Mouse (Mus musculus) C2C12 (cell line): ENCODE measurements around the gene Pkp4. TPM values are rescaled to one million over a fixed set of nuclear protein-coding genes. Genes with fewer than 3 reads are reported as not detected.

Experiments
- H3K27me3 ChIP-seq: one replicate; pipeline ENCODE4 v1.6.1; 2011; ENCODE audit not compliant: control insufficient read depth, insufficient read depth, insufficient read length
- H3K36me3 ChIP-seq: one replicate; pipeline ENCODE4 v1.6.1; 2011; ENCODE audit not compliant: control insufficient read depth, insufficient read depth
- H3K4me3 ChIP-seq: one replicate; pipeline ENCODE4 v1.5.1; 2011; ENCODE audit warnings: mild to moderate bottlenecking, control low read depth; ENCODE audit not compliant: poor library complexity, insufficient read depth, severe bottlenecking
- H3K79me2 ChIP-seq: one replicate; pipeline ENCODE4 v1.6.1; 2011; ENCODE audit not compliant: control insufficient read depth, insufficient read depth
- H3K79me3 ChIP-seq: one replicate; pipeline ENCODE4 v1.6.1; 2011; ENCODE audit warnings: low read depth, control low read depth
- H3ac ChIP-seq: one replicate; pipeline ENCODE3; 2011; ENCODE audit warnings: low read depth; ENCODE audit not compliant: control insufficient read depth, insufficient read length
- CEBPB ChIP-seq: IDR thresholded peaks from one replicate; pipeline ENCODE4 v1.6.1; 2011; ENCODE audit warnings: low read depth, mild to moderate bottlenecking, control low read depth, moderate library complexity
- CTCF ChIP-seq: IDR thresholded peaks from one replicate; pipeline ENCODE4 v1.5.1; 2011; ENCODE audit not compliant: control insufficient read depth, insufficient read depth, insufficient read length
- FOSL1 ChIP-seq: IDR thresholded peaks from one replicate; pipeline ENCODE4 v1.8.0; 2011; ENCODE audit warnings: mild to moderate bottlenecking, low read length; ENCODE audit not compliant: poor library complexity, insufficient read depth, severe bottlenecking
- MAX ChIP-seq: IDR thresholded peaks from one replicate; pipeline ENCODE4 v1.6.1; 2011; ENCODE audit warnings: mild to moderate bottlenecking, control low read depth
- MYOD1 ChIP-seq: IDR thresholded peaks from one replicate; pipeline ENCODE4 v1.6.1; 2011; ENCODE audit warnings: low read depth; ENCODE audit not compliant: control insufficient read depth, insufficient read length
- MYOG ChIP-seq: IDR thresholded peaks from one replicate; pipeline ENCODE4 v1.6.1; 2011; ENCODE audit not compliant: control insufficient read depth, insufficient read length; ENCODE audit errors: extremely low read depth
- USF1 ChIP-seq: IDR thresholded peaks from one replicate; pipeline ENCODE4 v1.6.1; 2011; ENCODE audit warnings: low read depth, mild to moderate bottlenecking, control low read depth, moderate library complexity
- long read RNA-seq, 2 experiments: library from polyadenylated mRNA; unstranded; transcript quantifications; one replicate each; pipeline ENCODE4 v2.0.0; 2019 to 2020
- polyA plus RNA-seq: library from polyadenylated mRNA; unstranded; fragments of >200 nt; fragmentation: generic; extraction: Trizol; gene quantifications from one replicate; pipeline ENCODE4 v1.2.1, GENCODE M21; 2012; ENCODE audit warnings: missing spikeins

The Pkp4 gene
- polyA plus RNA-seq = 23.0 TPM
- long read RNA-seq, experiment 1, partial matches to known transcripts = 5 of 5 reads
- long read RNA-seq, experiment 1, other reads (novel, unspliced or antisense) = 0 of 5 reads
- long read RNA-seq, experiment 2, partial matches to known transcripts = 22 of 32 reads
- long read RNA-seq, experiment 2, other reads (novel, unspliced or antisense) = 9 of 32 reads

- Histone ChIP-seq H3K36me3 (peaks cover 4% of the 10 kb centered on the region), H3ac (peak within 1 kb of the TSS; percentile 82), H3K79me3 (peaks cover 41% of the 10 kb centered on the region), H3K4me3 (peak within 1 kb of the TSS; percentile 79), H3K27me3 (no peaks in the 10 kb centered on the region), H3K79me2 (peaks cover 48% of the 10 kb centered on the region)
- TF ChIP-seq FOSL1 (no peak), CEBPB (no peak), USF1 (no peak), CTCF (no peak), MYOG (no peak)
Measured at GRCm38 (mm10) chr2:59160605-59160963, at the start of gene Pkp4, which contains the start of gene Ccdc148. Pkp4 (plus strand) TSS chr2:59160850. Ccdc148 (minus strand) TSS chr2:59160683.

- H3K79me2 ChIP-seq = no peaks in the 10 kb centered on the region
- TF ChIP-seq USF1 (no peak), MYOD1 (no peak), CTCF (no peak), MYOG (no peak), MAX (no peak), FOSL1 (no peak), CEBPB (no peak)
Measured at GRCm38 (mm10) chr2:59129023-59129422, 31.6 kb upstream of the Pkp4 start.

DNA sequence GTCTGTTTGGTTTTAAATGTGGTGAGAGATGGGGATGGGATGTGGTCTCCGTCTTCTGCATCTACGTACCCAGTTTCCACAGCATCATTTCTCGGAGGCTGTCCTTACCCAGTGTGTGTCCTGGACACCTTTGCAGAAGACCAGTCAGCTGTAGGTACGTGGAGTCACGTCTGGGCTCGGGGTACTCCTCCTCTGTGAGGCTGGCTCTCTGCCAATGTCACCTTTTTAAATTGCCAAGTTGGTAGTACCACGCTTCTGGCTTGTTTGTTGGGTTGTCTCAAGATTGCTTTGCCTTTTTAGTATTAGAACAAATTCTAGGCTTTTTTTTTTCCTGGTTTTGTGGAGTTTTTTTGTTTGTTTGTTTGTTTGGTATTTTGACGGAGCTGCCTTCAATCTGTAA lies 30.8 kb upstream of the Pkp4 start:
- H3K79me2 ChIP-seq = no peaks in the 10 kb centered on the region
- H3K36me3 ChIP-seq = no peaks in the 10 kb centered on the region
- no peak for TF ChIP-seq MYOD1
- no peak for TF ChIP-seq USF1
- no peak for TF ChIP-seq CTCF
- TF ChIP-seq MYOG = no peak
- no peak for TF ChIP-seq MAX
- TF ChIP-seq CEBPB = no peak
- no peak overlapping the region for H3ac ChIP-seq
- peaks cover 4% of the 10 kb centered on the region for H3K27me3 ChIP-seq
- H3K79me3 ChIP-seq = no peaks in the 10 kb centered on the region
- H3K4me3 ChIP-seq = no peak overlapping the region

More at GRCm38 (mm10) chr2:59129023-59129422, 31.6 kb upstream of the Pkp4 start:
- H3K4me3 ChIP-seq = no peak overlapping the region
- no peaks in the 10 kb centered on the region for H3K36me3 ChIP-seq
- H3K27me3 ChIP-seq = peaks cover 4% of the 10 kb centered on the region
- no peaks in the 10 kb centered on the region for H3K79me3 ChIP-seq
- H3ac ChIP-seq = no peak overlapping the region

GRCm38 (mm10) chr2:59131044-59131443 lies 29.6 kb upstream of the Pkp4 start:
- no peak overlapping the region for H3K4me3 ChIP-seq
- TF ChIP-seq MYOD1 = no peak

GRCm38 (mm10) chr2:59155428-59155827 lies 5.2 kb upstream of the Pkp4 start:
- H3K79me3 ChIP-seq = no peaks in the 10 kb centered on the region
- no peak for TF ChIP-seq FOSL1
- TF ChIP-seq CTCF = no peak
- no peak for TF ChIP-seq MYOG
- TF ChIP-seq CEBPB = no peak
- no peak for TF ChIP-seq MAX
- no peak for TF ChIP-seq MYOD1
- no peak for TF ChIP-seq USF1
- H3ac ChIP-seq = no peak overlapping the region
- H3K36me3 ChIP-seq = no peaks in the 10 kb centered on the region
- no peaks in the 10 kb centered on the region for H3K27me3 ChIP-seq
- no peaks in the 10 kb centered on the region for H3K79me2 ChIP-seq
- no peak overlapping the region for H3K4me3 ChIP-seq

More at GRCm38 (mm10) chr2:59131044-59131443, 29.6 kb upstream of the Pkp4 start:
- no peaks in the 10 kb centered on the region for H3K79me3 ChIP-seq
- H3ac ChIP-seq = no peak overlapping the region
- no peaks in the 10 kb centered on the region for H3K79me2 ChIP-seq
- H3K27me3 ChIP-seq = peaks cover 8% of the 10 kb centered on the region
- H3K36me3 ChIP-seq = no peaks in the 10 kb centered on the region

DNA sequence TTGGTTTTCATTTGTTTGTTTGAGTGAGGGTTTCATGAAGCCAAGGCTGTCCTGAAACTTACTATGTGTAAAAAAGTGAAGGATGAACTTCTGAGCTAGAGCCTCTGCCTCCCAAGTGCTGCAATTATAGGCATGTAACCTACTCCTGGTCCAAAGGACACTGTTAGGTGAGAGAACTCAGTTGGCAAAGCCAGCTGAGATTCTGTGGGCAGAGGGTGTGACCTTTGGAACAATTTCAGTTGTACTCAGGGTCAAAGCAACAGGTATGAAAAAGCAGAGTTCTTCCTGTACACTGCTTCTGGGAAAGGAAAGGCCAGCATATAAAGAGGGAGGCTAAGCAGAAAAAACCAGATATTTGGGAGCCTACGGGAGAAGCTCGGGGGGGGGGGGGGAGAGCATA lies 2.5 kb upstream of the Pkp4 start:
- H3K27me3 ChIP-seq = no peaks in the 10 kb centered on the region
- H3K79me3 ChIP-seq = peaks cover 17% of the 10 kb centered on the region
- H3K4me3 ChIP-seq = no peak overlapping the region
- peaks cover 23% of the 10 kb centered on the region for H3K79me2 ChIP-seq
- no peak for TF ChIP-seq MAX
- no peak for TF ChIP-seq CEBPB
- TF ChIP-seq USF1 = no peak
- TF ChIP-seq CTCF = no peak
- no peak for TF ChIP-seq MYOD1
- no peak for TF ChIP-seq FOSL1
- no peak for TF ChIP-seq MYOG
- peaks cover 4% of the 10 kb centered on the region for H3K36me3 ChIP-seq
- H3ac ChIP-seq = no peak overlapping the region
